Mouse (Mus musculus): ENCODE data around the gene Smurf1.

DNA sequence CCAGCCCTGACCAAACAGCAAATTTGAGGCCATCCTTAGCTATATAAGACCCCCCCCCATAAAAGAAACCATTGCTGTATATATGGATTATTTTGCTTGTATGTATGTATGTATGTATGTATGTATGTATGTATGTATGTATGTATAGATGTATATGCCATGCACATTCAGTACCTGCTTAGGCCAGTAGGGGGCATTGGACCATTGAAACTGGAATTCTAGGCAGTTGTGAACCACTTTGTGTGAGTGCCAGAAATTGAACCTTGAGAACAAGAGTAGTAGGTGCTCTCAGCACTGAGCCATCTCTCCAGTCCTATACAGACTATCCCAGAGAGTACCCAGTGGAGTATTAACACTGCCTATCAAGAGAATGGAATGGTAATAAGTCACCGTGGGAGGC, 93.9 kb downstream of the Smurf1 start:
- TF ChIP-seq CTCF (IDR thresholded peaks at IDR 0.05; ENCODE audit: control insufficient read depth, insufficient read depth, low read length) (no peak), POLR2A (IDR thresholded peaks at IDR 0.05; ENCODE audit: borderline replicate concordance, control insufficient read depth, low read depth, low read length) (no peak)
